Mouse (Mus musculus): ENCODE data around the gene Bahd1.
A peak's percentile ranks its signal among the peaks of the same experiment; 100 is the strongest.

The Bahd1 gene

GRCm38 (mm10) chr2:118898771-118899170 is 1.4 kb upstream of the Bahd1 start:
- no peak for DNase-seq (ENCODE audit: low spot score in 2 of 2)

- no peak for DNase-seq (ENCODE audit: low spot score in 2 of 2)
These were observed 871 bp upstream of the Bahd1 start for GRCm38 (mm10) chr2:118899306-118899705.

- DNase-seq (ENCODE audit: low spot score in 2 of 2) = no peak
These were observed 606 bp downstream of the Bahd1 start for GRCm38 (mm10) chr2:118900826-118901140.

GRCm38 (mm10) chr2:118901175-118902031 is 1.2 kb downstream of the Bahd1 start:
- peak; percentile 91 to 96 for DNase-seq (ENCODE audit: low spot score in 2 of 2)

- peak in 1 of 2 experiments; percentile 65 for DNase-seq (ENCODE audit: low spot score in 2 of 2)
These were observed 2.2 kb downstream of the Bahd1 start for GRCm38 (mm10) chr2:118902051-118903025.

GRCm38 (mm10) chr2:118903333-118903741 is 3.2 kb downstream of the Bahd1 start:
- no peak for DNase-seq (ENCODE audit: low spot score in 2 of 2)

GRCm38 (mm10) chr2:118905433-118906117 is 5.4 kb downstream of the Bahd1 start:
- DNase-seq (ENCODE audit: low spot score in 2 of 2) = no peak

- DNase-seq (ENCODE audit: low spot score in 2 of 2) = no peak
These were observed 5.9 kb downstream of the Bahd1 start for GRCm38 (mm10) chr2:118906118-118906492.

- DNase-seq (ENCODE audit: low spot score in 2 of 2) = no peak
These were observed 7.6 kb downstream of the Bahd1 start for GRCm38 (mm10) chr2:118907781-118908180.

- DNase-seq (ENCODE audit: low spot score in 2 of 2) = no peak
These were observed 9.0 kb downstream of the Bahd1 start for GRCm38 (mm10) chr2:118909151-118909550.

GRCm38 (mm10) chr2:118910605-118911278 is 10.6 kb downstream of the Bahd1 start:
- no peak for DNase-seq (ENCODE audit: low spot score in 2 of 2)

GRCm38 (mm10) chr2:118912706-118913105 is 12.5 kb downstream of the Bahd1 start:
- DNase-seq (ENCODE audit: low spot score in 2 of 2) = no peak

GRCm38 (mm10) chr2:118913551-118914276 is 13.5 kb downstream of the Bahd1 start:
- no peak for DNase-seq (ENCODE audit: low spot score in 2 of 2)

GRCm38 (mm10) chr2:118914685-118915084 is 14.5 kb downstream of the Bahd1 start:
- DNase-seq (ENCODE audit: low spot score in 2 of 2) = no peak

GRCm38 (mm10) chr2:118916436-118916835 is 16.3 kb downstream of the Bahd1 start:
- no peak for DNase-seq (ENCODE audit: low spot score in 2 of 2)

GRCm38 (mm10) chr2:118918543-118918942 is 18.4 kb downstream of the Bahd1 start:
- no peak for DNase-seq (ENCODE audit: low spot score in 2 of 2)

- no peak for DNase-seq (ENCODE audit: low spot score in 2 of 2)
These were observed 20.3 kb downstream of the Bahd1 start for GRCm38 (mm10) chr2:118920428-118920827.

- DNase-seq (ENCODE audit: low spot score in 2 of 2) = no peak
These were observed 25.8 kb downstream of the Bahd1 start for GRCm38 (mm10) chr2:118925952-118926351.

GRCm38 (mm10) chr2:118926361-118926997 is 26.3 kb downstream of the Bahd1 start, which contains the start of gene Chst14:
TSS of gene Chst14 (plus strand) at chr2:118926496.
- DNase-seq (ENCODE audit: low spot score in 2 of 2) = peak; percentile 64 to 65
